Mouse (Mus musculus) ES-E14 (cell line): ENCODE results near the gene Armh4.

Experiments used
- CHD2 ChIP-seq: IDR thresholded peaks from 2 replicates; pipeline ENCODE4 v1.6.1; 2014; ENCODE audit warnings: mild to moderate bottlenecking, low read depth, low read length, inconsistent platforms
- HCFC1 ChIP-seq: IDR thresholded peaks from 2 replicates; pipeline ENCODE4 v1.6.1; 2012; ENCODE audit warnings: low read length, inconsistent platforms, borderline replicate concordance; ENCODE audit not compliant: insufficient read depth
- MAFK ChIP-seq: IDR thresholded peaks from 2 replicates; pipeline ENCODE4 v1.6.1; 2014; ENCODE audit warnings: mild to moderate bottlenecking, low read depth, low read length, inconsistent platforms; ENCODE audit not compliant: insufficient read depth
- ZC3H11A ChIP-seq: IDR thresholded peaks from 2 replicates; pipeline ENCODE4 v1.6.1; 2012; ENCODE audit warnings: low read depth, mild to moderate bottlenecking, inconsistent platforms, low read length, borderline replicate concordance
- ZNF384 ChIP-seq: IDR thresholded peaks from 2 replicates; pipeline ENCODE4 v1.6.1; 2012; ENCODE audit warnings: low read depth, low read length, inconsistent platforms

- TF ChIP-seq ZC3H11A (no peak), CHD2 (no peak), MAFK (no peak), ZNF384 (no peak), HCFC1 (no peak)
Observed at GRCm38 (mm10) chr14:49745874-49746273, 37.3 kb downstream of the Armh4 start.
